Mouse (Mus musculus) neural tube, embryonic 13.5 days (tissue): ENCODE data around the gene Prkcd. TPM values are rescaled to one million over a fixed set of nuclear protein-coding genes. Genes with fewer than 3 reads are reported as not detected.
A peak's percentile ranks its signal among the peaks of the same experiment; 100 is the strongest.

Experiments used
- ATAC-seq: fragments of 200-750 bp; cut with Nextera tagmentation; 2 replicates; pipeline ENCODE4 v1.8.0; 2017; ENCODE audit warnings: low read depth, mild to moderate bottlenecking, moderate TSS enrichment, moderate library complexity
- H3K27ac ChIP-seq: fragments of 300-500 bp; sonication (generic); replicated peaks from 2 replicates; pipeline ENCODE4 v1.5.1; 2015; ENCODE audit warnings: moderate library complexity, mild to moderate bottlenecking, inconsistent platforms
- H3K27me3 ChIP-seq: fragments of 300-500 bp; sonication (generic); 2 replicates; pipeline ENCODE4 v1.6.1; 2015; ENCODE audit warnings: mild to moderate bottlenecking, inconsistent platforms
- H3K36me3 ChIP-seq: fragments of 300-500 bp; sonication (generic); 2 replicates; pipeline ENCODE4 v1.6.1; 2015; ENCODE audit warnings: mild to moderate bottlenecking, inconsistent platforms
- H3K4me1 ChIP-seq: fragments of 300-500 bp; sonication (generic); replicated peaks from 2 replicates; pipeline ENCODE4 v1.6.1; 2015; ENCODE audit warnings: inconsistent platforms
- H3K4me2 ChIP-seq: fragments of 300-500 bp; sonication (generic); 2 replicates; pipeline ENCODE4 v1.6.1; 2015; ENCODE audit warnings: inconsistent platforms, mild to moderate bottlenecking, moderate library complexity
- H3K4me3 ChIP-seq: fragments of 300-500 bp; sonication (generic); 2 replicates; pipeline ENCODE4 v1.5.1; 2015; ENCODE audit warnings: mild to moderate bottlenecking, inconsistent platforms
- H3K9ac ChIP-seq: fragments of 300-500 bp; sonication (generic); 2 replicates; pipeline ENCODE4 v1.6.1; 2015; ENCODE audit warnings: moderate library complexity, mild to moderate bottlenecking, inconsistent platforms
- H3K9me3 ChIP-seq: fragments of 300-500 bp; sonication (generic); 2 replicates; pipeline ENCODE4 v1.6.1; 2016; ENCODE audit warnings: inconsistent platforms
- WGBS: fragments of 180-500 bp; shearing (Covaris S2); methylation state at CpG from one replicate; pipeline ENCODE4 v1.1.7; 2015; 5-methylcytosine and 5-hydroxymethylcytosine counted together
- polyA plus RNA-seq: library from polyadenylated mRNA; unstranded; fragments of >200 nt; fragmentation: Nextera tagmentation; extraction: Ambion mirVana; gene quantifications from 2 replicates; pipeline ENCODE4 v1.2.1, GENCODE M21; 2015

Prkcd gene
- polyA plus RNA-seq, 1 experiment from 2014 or later = 63.4 TPM

GRCm38 (mm10) chr14:30631834-30632233, 5.8 kb upstream of the Prkcd start:
- Histone ChIP-seq H3K27ac (no peak overlapping the region), H3K4me1 (peaks cover 7% of the 10 kb centered on the region; the same call in 1 of the 2 replicates), H3K4me3 (no peak overlapping the region), H3K9ac (no peak overlapping the region), H3K36me3 (no peaks in the 10 kb centered on the region), H3K27me3 (no peaks in the 10 kb centered on the region), H3K9me3 (no peaks in the 10 kb centered on the region), H3K4me2 (no peak overlapping the region)
- ATAC-seq = no peak
- WGBS = 44% methylated on average over 2 of the region's 2 CpGs

DNA sequence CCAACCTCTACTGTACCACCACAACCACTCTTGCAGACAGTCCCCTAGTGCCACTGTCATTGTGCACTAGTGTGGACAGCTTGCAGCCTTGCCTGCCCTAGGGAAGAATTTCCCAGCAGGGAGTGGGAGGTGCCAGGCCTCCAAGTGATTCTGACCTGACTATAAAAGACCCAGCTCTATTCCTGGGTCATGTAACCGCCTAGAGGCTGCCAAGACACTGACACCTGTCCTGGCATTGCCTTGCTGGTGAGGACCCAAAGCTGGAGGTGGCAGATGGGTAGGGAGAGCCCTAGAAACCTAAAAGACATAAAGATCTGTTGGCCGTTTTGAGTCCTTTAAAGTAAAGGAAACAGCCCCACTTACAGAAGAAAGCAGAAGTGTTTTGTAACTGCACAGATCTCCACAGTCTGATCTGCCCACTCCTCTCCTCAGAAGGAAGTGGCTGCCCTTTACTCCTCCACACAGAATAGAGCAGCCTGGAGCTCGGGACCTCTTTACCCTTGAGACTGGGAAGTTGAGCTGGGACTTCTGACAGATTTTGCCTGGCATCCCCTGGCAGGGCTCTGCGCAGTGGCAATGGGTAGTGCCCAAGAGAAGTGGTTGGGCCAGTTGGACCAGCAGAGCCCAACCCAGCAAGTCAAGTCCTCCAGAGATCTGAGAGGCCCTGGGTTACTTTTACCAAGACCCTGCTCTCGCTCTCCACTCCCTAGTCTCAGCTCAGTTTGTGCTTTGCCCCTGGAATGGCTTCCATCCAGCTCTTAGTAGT, 5.0 kb upstream of the Prkcd start:
- Histone ChIP-seq H3K9me3 (no peaks in the 10 kb centered on the region), H3K27me3 (no peaks in the 10 kb centered on the region), H3K9ac (no peak overlapping the region), H3K27ac (no peak overlapping the region), H3K4me3 (no peak overlapping the region), H3K36me3 (no peaks in the 10 kb centered on the region), H3K4me1 (peaks cover 16% of the 10 kb centered on the region), H3K4me2 (no peak overlapping the region)
- WGBS = 69% methylated on average over 5 of the region's 5 CpGs
- no peak for ATAC-seq

GRCm38 (mm10) chr14:30629839-30630238, 3.8 kb upstream of the Prkcd start:
- Histone ChIP-seq H3K36me3 (no peaks in the 10 kb centered on the region), H3K27ac (no peak overlapping the region), H3K4me3 (no peak overlapping the region), H3K4me2 (no peak overlapping the region), H3K9me3 (no peaks in the 10 kb centered on the region), H3K4me1 (peaks cover 27% of the 10 kb centered on the region), H3K9ac (no peak overlapping the region), H3K27me3 (peaks cover 2% of the 10 kb centered on the region; the same call in 1 of the 2 replicates)
- no peak for ATAC-seq
- WGBS = 62% methylated on average over 4 of the region's 4 CpGs

- 91% methylated on average over 5 of the region's 5 CpGs for WGBS
- peaks cover 38% of the 10 kb centered on the region for H3K4me1 ChIP-seq
- no peak for ATAC-seq
Observed at GRCm38 (mm10) chr14:30628235-30628634, 2.2 kb upstream of the Prkcd start.

DNA sequence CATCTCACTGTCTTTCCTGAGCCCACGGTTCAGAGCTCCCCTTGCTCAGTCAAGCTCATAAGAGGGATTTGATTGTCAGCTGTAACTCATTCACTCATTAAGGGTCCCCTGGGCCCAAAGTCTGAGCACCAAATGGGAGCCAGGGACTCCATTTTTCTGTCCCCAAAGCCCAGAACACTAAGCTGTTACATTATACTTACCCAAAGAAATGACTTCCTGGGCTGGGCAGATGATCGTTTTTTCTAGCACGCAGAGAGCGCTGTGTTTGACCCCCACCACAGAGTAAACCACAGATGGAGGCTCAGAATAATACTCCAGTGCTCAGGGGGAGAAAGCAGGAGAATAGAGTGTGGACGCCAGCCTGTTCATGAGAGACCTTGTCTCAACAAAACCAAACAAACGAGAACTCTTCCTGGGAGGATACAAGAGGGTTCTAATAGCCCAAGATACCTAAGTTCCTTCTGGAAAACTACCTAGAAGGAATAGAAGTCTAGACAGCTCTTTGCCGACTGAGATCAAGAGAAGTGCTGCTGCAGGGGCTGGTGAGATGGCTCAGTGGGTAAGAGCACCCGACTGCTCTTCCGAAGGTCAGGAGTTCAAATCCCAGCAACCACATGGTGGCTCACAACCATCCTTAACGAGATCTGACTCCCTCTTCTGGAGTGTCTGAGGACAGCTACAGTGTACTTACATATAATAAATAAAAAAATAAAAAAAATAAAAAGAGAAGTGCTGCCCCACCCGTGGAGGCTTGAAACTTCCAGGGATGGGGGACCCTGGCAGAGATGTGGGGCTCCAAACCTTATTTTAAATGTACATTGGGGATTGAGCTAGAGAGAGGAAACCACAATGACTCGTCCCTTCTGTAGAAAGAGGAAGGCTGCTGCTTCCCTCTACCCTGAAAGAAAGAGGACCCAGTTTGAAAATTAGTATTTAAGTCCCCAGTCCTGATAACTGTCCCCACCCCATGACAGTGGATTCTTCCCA, 1.0 kb upstream of the Prkcd start:
- Histone ChIP-seq H3K36me3 (no peaks in the 10 kb centered on the region), H3K4me3 (peak overlapping the region; percentile 58), H3K4me1 (peaks cover 38% of the 10 kb centered on the region), H3K9ac (peak overlapping the region; percentile 73), H3K27ac (peak overlapping the region; percentile 75), H3K27me3 (peaks cover 6% of the 10 kb centered on the region; the same call in 1 of the 2 replicates), H3K9me3 (no peaks in the 10 kb centered on the region), H3K4me2 (peak overlapping the region; percentile 65)
- ATAC-seq = peak; percentile 60; the same call in 1 of the 2 replicates
- 55% methylated on average over 12 of the region's 12 CpGs for WGBS

More at GRCm38 (mm10) chr14:30628235-30628634, 2.2 kb upstream of the Prkcd start:
- Histone ChIP-seq H3K4me3 (no peak overlapping the region), H3K4me2 (no peak overlapping the region), H3K27ac (no peak overlapping the region), H3K9me3 (no peaks in the 10 kb centered on the region), H3K36me3 (no peaks in the 10 kb centered on the region), H3K27me3 (peaks cover 6% of the 10 kb centered on the region; the same call in 1 of the 2 replicates), H3K9ac (no peak overlapping the region)

- Histone ChIP-seq H3K27me3 (peaks cover 6% of the 10 kb centered on the region; the same call in 1 of the 2 replicates), H3K4me2 (peak overlapping the region; percentile 65), H3K4me3 (peak overlapping the region; percentile 58), H3K27ac (peak overlapping the region; percentile 75), H3K36me3 (no peaks in the 10 kb centered on the region), H3K9ac (peak overlapping the region; percentile 73), H3K9me3 (no peaks in the 10 kb centered on the region), H3K4me1 (peaks cover 33% of the 10 kb centered on the region)
- 2% methylated on average over 39 of the region's 39 CpGs for WGBS
- peak; percentile 25 for ATAC-seq
Observed at GRCm38 (mm10) chr14:30625131-30625807, 741 bp downstream of the Prkcd start.

- H3K9ac ChIP-seq = peak overlapping the region; percentile 73
Observed at GRCm38 (mm10) chr14:30624277-30624721, 1.7 kb downstream of the Prkcd start.

GRCm38 (mm10) chr14:30622556-30622955, 3.5 kb downstream of the Prkcd start:
- no peak overlapping the region for H3K27ac ChIP-seq
- H3K4me1 ChIP-seq = peaks cover 38% of the 10 kb centered on the region
- no peak for ATAC-seq
- H3K4me2 ChIP-seq = no peak overlapping the region
- peaks cover 6% of the 10 kb centered on the region; the same call in 1 of the 2 replicates for H3K27me3 ChIP-seq
- H3K9me3 ChIP-seq = no peaks in the 10 kb centered on the region
- WGBS = 90% methylated on average over 8 of the region's 8 CpGs
- H3K36me3 ChIP-seq = no peaks in the 10 kb centered on the region
- H3K4me3 ChIP-seq = no peak overlapping the region
- no peak overlapping the region for H3K9ac ChIP-seq

More at GRCm38 (mm10) chr14:30624277-30624721, 1.7 kb downstream of the Prkcd start:
- 71% methylated on average over 8 of the region's 8 CpGs for WGBS
- peaks cover 6% of the 10 kb centered on the region; the same call in 1 of the 2 replicates for H3K27me3 ChIP-seq
- ATAC-seq = no peak
- H3K27ac ChIP-seq = no peak overlapping the region
- H3K4me3 ChIP-seq = peak overlapping the region; percentile 58
- peak overlapping the region; percentile 65 for H3K4me2 ChIP-seq
- peaks cover 35% of the 10 kb centered on the region for H3K4me1 ChIP-seq
- H3K9me3 ChIP-seq = no peaks in the 10 kb centered on the region
- no peaks in the 10 kb centered on the region for H3K36me3 ChIP-seq

- Histone ChIP-seq H3K9me3 (no peaks in the 10 kb centered on the region), H3K4me1 (peaks cover 38% of the 10 kb centered on the region), H3K4me2 (no peak overlapping the region), H3K27me3 (peaks cover 6% of the 10 kb centered on the region; the same call in 1 of the 2 replicates), H3K4me3 (no peak overlapping the region), H3K27ac (no peak overlapping the region), H3K9ac (no peak overlapping the region), H3K36me3 (no peaks in the 10 kb centered on the region)
- 80% methylated on average over 7 of the region's 7 CpGs for WGBS
- no peak for ATAC-seq
Observed at GRCm38 (mm10) chr14:30622130-30622529, 3.9 kb downstream of the Prkcd start.

- H3K4me3 ChIP-seq = no peak overlapping the region
- peaks cover 18% of the 10 kb centered on the region for H3K4me1 ChIP-seq
- no peaks in the 10 kb centered on the region for H3K9me3 ChIP-seq
- 83% methylated on average over 7 of the region's 7 CpGs for WGBS
- H3K9ac ChIP-seq = no peak overlapping the region
- no peaks in the 10 kb centered on the region for H3K36me3 ChIP-seq
- H3K27ac ChIP-seq = no peak overlapping the region
- peaks cover 6% of the 10 kb centered on the region; the same call in 1 of the 2 replicates for H3K27me3 ChIP-seq
- ATAC-seq = no peak
- H3K4me2 ChIP-seq = no peak overlapping the region
Observed at GRCm38 (mm10) chr14:30619982-30620578, 5.9 kb downstream of the Prkcd start.

DNA sequence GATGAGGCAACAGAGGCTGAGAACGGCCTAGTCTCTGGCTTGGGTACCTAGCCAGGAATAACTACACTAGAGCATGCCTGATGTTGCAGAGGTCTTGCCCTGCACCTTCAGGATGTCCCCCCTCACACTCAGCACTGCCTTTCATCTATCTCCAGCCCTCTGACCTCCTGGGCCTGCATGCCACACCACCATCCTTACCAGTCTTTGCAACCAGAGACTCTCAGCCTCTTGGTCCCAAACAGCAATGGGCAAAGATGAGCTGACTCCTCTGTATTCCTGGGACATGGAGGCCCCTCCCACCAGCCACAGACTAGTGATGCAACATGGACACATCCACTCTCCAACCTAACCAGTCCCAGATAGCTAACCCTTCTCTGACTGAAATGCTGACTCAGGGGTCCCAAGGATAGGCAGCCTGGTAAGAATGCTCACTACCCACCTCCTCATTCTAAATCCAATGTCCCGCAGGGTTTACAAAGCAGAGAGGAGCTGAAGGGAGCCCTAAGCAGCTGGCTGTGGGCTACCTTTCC, 7.2 kb downstream of the Prkcd start:
- Histone ChIP-seq H3K27me3 (no peaks in the 10 kb centered on the region), H3K9me3 (no peaks in the 10 kb centered on the region), H3K36me3 (no peaks in the 10 kb centered on the region), H3K4me2 (no peak overlapping the region), H3K27ac (no peak overlapping the region), H3K9ac (no peak overlapping the region), H3K4me1 (peaks cover 8% of the 10 kb centered on the region; the same call in 1 of the 2 replicates), H3K4me3 (no peak overlapping the region)
- no peak for ATAC-seq
- WGBS = 85% methylated on average over 2 of the region's 2 CpGs
